Mouse (Mus musculus) lung, embryonic 14.5 days (tissue): ENCODE results near the gene Ola1. TPM values are rescaled to one million over a fixed set of nuclear protein-coding genes. Genes with fewer than 3 reads are reported as not detected.
A peak's percentile ranks its signal among the peaks of the same experiment; 100 is the strongest.

Source experiments
- ATAC-seq: fragments of 200-750 bp; cut with Nextera tagmentation; 2 replicates; pipeline ENCODE4 v1.8.0; 2017; ENCODE audit warnings: mild to moderate bottlenecking, moderate TSS enrichment, moderate library complexity; ENCODE audit not compliant: insufficient read depth
- DNase-seq: peaks from one replicate; pipeline ENCODE4 v3.0.0-alpha.2; 2015
- H3K27ac ChIP-seq: fragments of 300-500 bp; sonication (generic); 2 replicates; pipeline ENCODE4 v1.5.1; 2014; ENCODE audit warnings: low read depth, mild to moderate bottlenecking, moderate library complexity
- H3K27me3 ChIP-seq: fragments of 300-500 bp; sonication (generic); 2 replicates; pipeline ENCODE4 v1.6.1; 2014; ENCODE audit warnings: low read length, control low read depth; ENCODE audit not compliant: insufficient read depth
- H3K36me3 ChIP-seq: fragments of 300-500 bp; sonication (generic); 2 replicates; pipeline ENCODE4 v1.6.1; 2014; ENCODE audit warnings: control low read depth; ENCODE audit not compliant: insufficient read depth
- H3K4me1 ChIP-seq: fragments of 300-500 bp; sonication (generic); 2 replicates; pipeline ENCODE4 v1.6.1; 2014; ENCODE audit warnings: antibody characterized with exemption, control low read depth; ENCODE audit not compliant: insufficient read depth
- H3K4me2 ChIP-seq: fragments of 300-500 bp; sonication (generic); 2 replicates; pipeline ENCODE4 v1.6.1; 2014; ENCODE audit warnings: mild to moderate bottlenecking
- H3K4me3 ChIP-seq: fragments of 300-500 bp; sonication (generic); 2 replicates; pipeline ENCODE4 v1.5.1; 2014; ENCODE audit warnings: low read depth, low read length
- H3K9ac ChIP-seq: fragments of 300-500 bp; sonication (generic); 2 replicates; pipeline ENCODE4 v1.6.1; 2014
- H3K9me3 ChIP-seq: fragments of 300-500 bp; sonication (generic); 2 replicates; pipeline ENCODE4 v1.6.1; 2016; ENCODE audit warnings: low read depth, low read length, control low read depth
- CTCF ChIP-seq: IDR thresholded peaks from 2 replicates; pipeline ENCODE4 v1.5.1; 2016; ENCODE audit warnings: antibody characterized with exemption, low read depth
- WGBS: fragments of 180-500 bp; shearing (Covaris S2); extraction: QIAGEN DNeasy Blood & Tissue Kit; methylation state at CpG from one replicate; pipeline ENCODE4 v1.1.7; 2014; 5-methylcytosine and 5-hydroxymethylcytosine counted together
- polyA plus RNA-seq: library from polyadenylated mRNA; unstranded; fragments of >200 nt; fragmentation: Nextera tagmentation; extraction: Ambion mirVana; gene quantifications from 2 replicates; pipeline ENCODE4 v1.2.1, GENCODE M21; 2014

The Ola1 gene
- polyA plus RNA-seq, 1 experiment from 2014 or later, result 79.2 TPM

GRCm38 (mm10) chr2:73057589-73057988 lies 161.1 kb downstream of the Ola1 start:
- Histone ChIP-seq H3K4me3 (no peak overlapping the region), H3K27me3 (no peaks in the 10 kb centered on the region), H3K4me2 (no peak overlapping the region), H3K36me3 (no peaks in the 10 kb centered on the region), H3K4me1 (0 out of 2 replicates have a peak, but pooled peaks cover 4% of the 10 kb centered on the region), H3K9me3 (no peaks in the 10 kb centered on the region), H3K27ac (no peak overlapping the region), H3K9ac (no peak overlapping the region)
- no peak for TF ChIP-seq CTCF
- 84% methylated on average over 2 of the region's 2 CpGs for WGBS
- ATAC-seq (no peak), DNase-seq (no peak)

DNA sequence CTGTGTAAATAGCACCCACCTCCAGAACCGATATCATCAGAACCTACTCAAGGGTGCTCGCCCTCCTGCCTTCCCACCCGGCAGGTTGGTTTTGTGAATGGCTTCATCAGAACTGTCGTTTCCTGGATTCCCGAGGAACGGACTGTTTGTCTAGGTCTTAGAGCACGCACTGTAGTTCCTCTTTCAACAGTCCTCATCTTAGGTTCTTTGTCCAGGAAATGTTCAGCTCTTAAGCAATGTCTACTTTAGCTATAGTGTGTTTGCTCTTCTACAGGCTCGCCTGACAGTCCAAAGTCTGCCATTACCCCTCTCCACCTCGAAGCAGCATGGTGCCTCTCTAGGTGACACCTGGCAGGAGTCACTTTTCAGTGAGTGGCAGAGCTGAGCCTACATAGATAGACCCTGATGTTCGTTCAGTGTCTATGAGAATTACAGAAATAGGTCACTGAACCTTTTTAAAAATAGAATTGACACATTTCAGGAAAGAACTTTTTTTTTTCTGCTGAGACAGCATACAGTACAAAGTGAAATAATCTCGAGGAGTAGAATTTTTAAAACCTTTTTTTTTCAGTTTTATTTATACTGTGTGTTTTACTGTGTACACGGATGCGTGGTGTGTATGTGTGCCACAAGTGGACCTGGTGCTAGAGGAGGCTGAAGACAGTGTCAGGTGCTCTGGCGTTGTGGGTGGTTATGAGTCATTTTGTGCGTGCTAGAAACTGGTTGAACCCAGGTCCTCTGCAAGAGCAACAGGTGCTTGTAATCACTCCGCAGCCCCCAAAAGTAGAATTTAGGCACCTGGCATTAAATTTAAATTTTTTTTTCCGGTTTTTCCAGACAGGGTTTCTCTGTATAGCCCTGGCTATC lies 162.4 kb downstream of the Ola1 start:
- H3K36me3 ChIP-seq, result no peaks in the 10 kb centered on the region
- peak; percentile 50 for DNase-seq
- no peak for TF ChIP-seq CTCF
- H3K4me1 ChIP-seq, result 0 out of 2 replicates have a peak, but pooled peaks cover 4% of the 10 kb centered on the region
- H3K9me3 ChIP-seq, result no peaks in the 10 kb centered on the region
- peak; percentile 49; the same call in 1 of the 2 replicates for ATAC-seq
- H3K4me3 ChIP-seq, result no peak overlapping the region
- 60% methylated on average over 17 of the region's 17 CpGs for WGBS
- H3K4me2 ChIP-seq, result no peak overlapping the region
- no peak overlapping the region for H3K9ac ChIP-seq
- no peaks in the 10 kb centered on the region for H3K27me3 ChIP-seq
- H3K27ac ChIP-seq, result no peak overlapping the region

DNA sequence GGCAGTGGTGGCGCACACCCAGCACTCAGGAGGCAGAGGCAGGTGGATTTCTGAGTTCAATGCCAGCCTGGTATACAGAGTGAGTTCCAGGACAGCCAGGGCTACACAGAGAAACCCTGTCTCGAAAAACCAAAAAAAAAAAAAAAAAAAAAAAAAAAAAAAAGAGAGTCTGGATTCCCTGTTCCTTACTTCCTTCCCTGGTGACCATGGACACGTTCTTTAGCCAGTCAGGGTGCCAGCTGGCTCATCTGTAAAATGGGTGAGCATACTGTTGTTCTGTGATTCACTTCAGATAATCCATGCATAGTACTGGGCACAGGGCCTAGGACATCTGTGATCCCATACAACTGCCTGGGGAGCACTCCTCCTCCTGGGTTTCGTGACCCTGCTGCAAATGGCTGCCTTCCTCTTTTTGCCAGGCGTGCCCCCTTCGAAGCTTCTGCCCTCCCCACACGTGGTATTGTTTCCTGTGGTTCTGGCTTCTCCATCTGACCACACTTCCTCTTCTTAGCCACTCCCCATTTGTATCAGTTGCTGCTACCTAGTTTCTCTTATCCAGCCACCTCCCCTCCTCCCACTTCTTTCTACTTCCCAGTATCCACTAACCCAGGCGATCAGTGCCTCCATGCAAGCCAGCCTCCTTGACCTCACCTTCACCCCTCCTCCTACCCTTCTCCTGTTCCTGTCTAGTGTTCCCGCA lies 164.8 kb downstream of the Ola1 start:
- WGBS, result 80% methylated on average over 9 of the region's 9 CpGs
- DNase-seq (no peak), ATAC-seq (no peak)
- H3K27ac ChIP-seq, result no peak overlapping the region
- H3K4me2 ChIP-seq, result no peak overlapping the region
- H3K4me3 ChIP-seq, result no peak overlapping the region
- H3K9me3 ChIP-seq, result no peaks in the 10 kb centered on the region
- no peaks in the 10 kb centered on the region for H3K4me1 ChIP-seq
- H3K36me3 ChIP-seq, result no peaks in the 10 kb centered on the region
- TF ChIP-seq CTCF, result no peak
- no peaks in the 10 kb centered on the region for H3K27me3 ChIP-seq
- no peak overlapping the region for H3K9ac ChIP-seq

DNA sequence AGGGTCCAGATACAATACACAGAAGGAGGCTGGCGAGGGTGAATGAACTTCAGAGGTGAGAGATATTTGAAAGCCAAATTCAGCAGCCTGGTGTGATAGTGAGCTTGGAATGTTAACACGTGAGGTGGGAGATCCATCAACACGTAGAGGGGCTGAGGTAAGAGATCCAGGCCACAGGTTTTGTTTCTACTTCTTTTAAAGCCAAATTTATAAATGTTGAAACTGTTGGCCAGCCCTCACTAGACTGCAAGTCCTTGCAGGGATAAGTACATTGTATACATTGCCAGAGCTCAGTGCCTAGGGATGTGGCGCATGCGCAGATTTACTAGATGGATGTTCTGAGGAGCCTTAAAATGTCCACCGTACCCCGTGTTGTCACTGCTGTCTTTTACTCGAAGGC lies 168.3 kb downstream of the Ola1 start:
- no peak for TF ChIP-seq CTCF
- Histone ChIP-seq H3K27ac (no peak overlapping the region), H3K36me3 (no peaks in the 10 kb centered on the region), H3K27me3 (no peaks in the 10 kb centered on the region), H3K4me2 (no peak overlapping the region), H3K9ac (no peak overlapping the region), H3K9me3 (no peaks in the 10 kb centered on the region), H3K4me1 (0 out of 2 replicates have a peak, but pooled peaks cover 4% of the 10 kb centered on the region), H3K4me3 (no peak overlapping the region)
- WGBS, result 72% methylated on average over 8 of the region's 8 CpGs
- ATAC-seq, result no peak
- DNase-seq, result no peak

DNA sequence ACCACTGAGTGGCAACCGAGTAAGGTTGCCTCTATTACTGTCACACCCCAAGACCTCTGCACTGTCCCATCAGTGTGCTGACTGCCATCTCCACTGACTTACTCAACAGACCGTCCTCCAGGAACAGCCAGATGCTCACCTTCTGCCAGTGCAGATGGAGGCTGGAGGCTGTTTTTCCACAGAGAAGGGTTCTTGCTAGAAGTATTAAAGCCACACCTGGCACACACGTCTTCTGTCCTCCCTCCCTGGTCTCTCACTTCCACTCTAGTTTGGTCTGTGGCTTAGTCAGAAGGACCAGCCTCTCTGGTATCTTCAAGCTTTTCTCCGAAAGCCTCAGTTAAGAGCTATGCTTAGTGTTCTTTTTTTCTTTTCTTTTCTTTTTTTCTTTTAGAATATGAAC lies 168.7 kb downstream of the Ola1 start:
- 55% methylated on average over 4 of the region's 4 CpGs for WGBS

DNA sequence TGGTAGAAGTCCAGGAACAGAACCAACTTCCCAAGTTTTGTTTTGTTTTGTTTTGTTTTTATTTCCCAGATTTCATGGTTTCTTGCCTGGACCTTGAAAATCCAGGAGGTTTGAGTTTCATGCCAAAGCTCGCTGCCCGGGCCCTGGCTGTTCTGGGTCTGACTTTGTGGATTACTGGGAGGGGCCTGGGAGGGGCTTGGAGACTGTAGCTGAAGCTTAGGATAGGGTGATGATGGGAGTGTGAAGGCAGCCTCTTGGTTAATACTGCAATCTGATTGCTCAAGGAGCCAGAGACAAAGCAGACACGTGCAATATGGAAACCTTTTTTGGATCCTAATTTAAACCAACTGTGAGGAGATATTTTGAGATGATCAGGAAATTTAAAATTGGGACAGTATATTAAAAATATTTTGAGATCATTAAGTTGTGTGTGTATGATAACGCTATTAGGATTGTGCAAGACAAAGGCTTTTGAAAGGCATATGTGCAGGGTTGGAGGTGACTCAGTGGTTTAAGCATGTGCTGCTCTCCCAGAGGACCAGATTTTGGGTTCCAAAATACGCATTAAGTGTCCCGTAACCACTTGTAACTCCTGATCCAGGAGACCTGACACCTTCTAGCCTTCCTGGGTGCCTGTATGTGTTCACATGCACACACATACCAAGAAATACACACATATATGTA lies 169.6 kb downstream of the Ola1 start:
- ATAC-seq (no peak), DNase-seq (peak; percentile 36)
- WGBS, result 61% methylated on average over 6 of the region's 6 CpGs

More for the DNA sequence above, 168.7 kb downstream of the Ola1 start:
- Histone ChIP-seq H3K4me1 (0 out of 2 replicates have a peak, but pooled peaks cover 4% of the 10 kb centered on the region), H3K9me3 (no peaks in the 10 kb centered on the region), H3K27ac (no peak overlapping the region), H3K9ac (no peak overlapping the region), H3K27me3 (no peaks in the 10 kb centered on the region), H3K4me2 (no peak overlapping the region), H3K4me3 (no peak overlapping the region), H3K36me3 (no peaks in the 10 kb centered on the region)
- no peak for TF ChIP-seq CTCF
- no peak for ATAC-seq
- no peak for DNase-seq

More for the DNA sequence above, 169.6 kb downstream of the Ola1 start:
- no peaks in the 10 kb centered on the region for H3K27me3 ChIP-seq
- no peaks in the 10 kb centered on the region for H3K36me3 ChIP-seq
- H3K4me3 ChIP-seq, result no peak overlapping the region
- H3K4me1 ChIP-seq, result 0 out of 2 replicates have a peak, but pooled peaks cover 4% of the 10 kb centered on the region
- H3K9me3 ChIP-seq, result no peaks in the 10 kb centered on the region
- H3K4me2 ChIP-seq, result no peak overlapping the region
- no peak for TF ChIP-seq CTCF
- no peak overlapping the region for H3K9ac ChIP-seq
- H3K27ac ChIP-seq, result no peak overlapping the region
